Mouse (Mus musculus) naive thymus-derived CD4-positive, alpha-beta T cell, adult 2 months (primary cell): Measurements from ENCODE around the gene Pibf1.

ENCODE experiments used
- DNase-seq: peaks from one replicate; pipeline ENCODE4 v3.0.0-alpha.2; 2011; ENCODE audit warnings: low read depth

Pibf1 gene

GRCm38 (mm10) chr14:99099267-99099966, at the start of gene Pibf1, which contains the start of gene Dis3:
TSS of gene Pibf1 (plus strand) at chr14:99099424.
TSS of gene Dis3 (minus strand) at chr14:99099770.
- DNase-seq = peak; percentile 99

GRCm38 (mm10) chr14:99058959-99059586, 40.2 kb upstream of the Pibf1 start:
- DNase-seq = no peak

GRCm38 (mm10) chr14:99060616-99061015, 38.6 kb upstream of the Pibf1 start:
- no peak for DNase-seq

GRCm38 (mm10) chr14:99063091-99063490, 36.1 kb upstream of the Pibf1 start:
- DNase-seq = no peak

- DNase-seq = no peak
Observed at GRCm38 (mm10) chr14:99071146-99071545, 28.1 kb upstream of the Pibf1 start.

- no peak for DNase-seq
Observed at GRCm38 (mm10) chr14:99088947-99089346, 10.3 kb upstream of the Pibf1 start.

- no peak for DNase-seq
Observed at GRCm38 (mm10) chr14:99099967-99100587, 853 bp downstream of the Pibf1 start.

- no peak for DNase-seq
Observed at GRCm38 (mm10) chr14:99103050-99103449, 3.8 kb downstream of the Pibf1 start.

GRCm38 (mm10) chr14:99104542-99105123, 5.4 kb downstream of the Pibf1 start:
- no peak for DNase-seq

- DNase-seq = no peak
Observed at GRCm38 (mm10) chr14:99106671-99107070, 7.4 kb downstream of the Pibf1 start.

- DNase-seq = no peak
Observed at GRCm38 (mm10) chr14:99107631-99108187, 8.5 kb downstream of the Pibf1 start.

- DNase-seq = no peak
Observed at GRCm38 (mm10) chr14:99108762-99109161, 9.5 kb downstream of the Pibf1 start.

- DNase-seq = no peak
Observed at GRCm38 (mm10) chr14:99117576-99117975, 18.4 kb downstream of the Pibf1 start.

GRCm38 (mm10) chr14:99121584-99122339, 22.5 kb downstream of the Pibf1 start:
- no peak for DNase-seq

GRCm38 (mm10) chr14:99124076-99124475, 24.9 kb downstream of the Pibf1 start:
- no peak for DNase-seq

GRCm38 (mm10) chr14:99126713-99127112, 27.5 kb downstream of the Pibf1 start:
- DNase-seq = no peak

- DNase-seq = no peak
Observed at GRCm38 (mm10) chr14:99127509-99127908, 28.3 kb downstream of the Pibf1 start.

GRCm38 (mm10) chr14:99129050-99129449, 29.8 kb downstream of the Pibf1 start:
- no peak for DNase-seq

- no peak for DNase-seq
Observed at GRCm38 (mm10) chr14:99134048-99134447, 34.8 kb downstream of the Pibf1 start.

- DNase-seq = no peak
Observed at GRCm38 (mm10) chr14:99135761-99136160, 36.5 kb downstream of the Pibf1 start.

- DNase-seq = no peak
Observed at GRCm38 (mm10) chr14:99136297-99136696, 37.1 kb downstream of the Pibf1 start.

GRCm38 (mm10) chr14:99140036-99140435, 40.8 kb downstream of the Pibf1 start:
- DNase-seq = no peak
